Mouse (Mus musculus): ENCODE data around the gene Fam187b.

Gene Fam187b

DNA sequence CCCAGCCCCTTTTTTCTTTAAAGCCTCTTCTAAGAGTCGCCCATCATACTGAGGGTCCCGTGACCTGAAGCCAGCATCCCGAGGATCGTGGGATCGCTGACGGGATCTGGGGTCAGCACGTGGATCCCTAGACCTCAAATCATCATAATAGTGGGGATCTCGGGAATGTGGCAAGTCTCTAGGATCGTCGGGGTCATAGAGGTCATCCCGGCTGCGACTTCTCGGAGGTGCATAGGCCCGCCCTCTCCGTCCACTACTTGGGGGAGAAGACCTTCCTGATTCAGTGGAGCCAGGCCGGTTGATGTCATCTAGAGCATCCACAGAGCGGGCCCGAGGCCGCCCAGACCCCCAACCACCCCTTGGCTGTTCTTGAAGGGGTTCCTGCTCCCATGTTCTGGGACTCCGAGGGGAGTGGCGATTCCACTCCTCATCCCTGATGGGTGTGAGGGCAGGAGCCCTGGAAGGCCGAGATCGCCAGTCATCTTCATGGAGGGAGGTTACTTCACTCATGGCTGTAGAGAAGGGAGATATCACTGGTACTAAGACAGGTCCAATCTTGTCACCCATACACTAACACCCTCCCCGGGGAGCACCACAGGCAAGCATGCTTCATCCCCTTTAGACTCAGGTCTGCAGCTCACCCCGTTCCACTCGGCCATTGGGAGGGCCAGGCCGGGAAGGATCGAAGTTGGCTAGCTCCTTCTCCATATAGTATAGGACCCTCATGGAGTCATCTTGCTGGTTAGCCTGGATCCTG is 15.3 kb upstream of the Fam187b start:
- DNase-seq (ENCODE audit: low spot score in 2 of 2), result no peak

DNA sequence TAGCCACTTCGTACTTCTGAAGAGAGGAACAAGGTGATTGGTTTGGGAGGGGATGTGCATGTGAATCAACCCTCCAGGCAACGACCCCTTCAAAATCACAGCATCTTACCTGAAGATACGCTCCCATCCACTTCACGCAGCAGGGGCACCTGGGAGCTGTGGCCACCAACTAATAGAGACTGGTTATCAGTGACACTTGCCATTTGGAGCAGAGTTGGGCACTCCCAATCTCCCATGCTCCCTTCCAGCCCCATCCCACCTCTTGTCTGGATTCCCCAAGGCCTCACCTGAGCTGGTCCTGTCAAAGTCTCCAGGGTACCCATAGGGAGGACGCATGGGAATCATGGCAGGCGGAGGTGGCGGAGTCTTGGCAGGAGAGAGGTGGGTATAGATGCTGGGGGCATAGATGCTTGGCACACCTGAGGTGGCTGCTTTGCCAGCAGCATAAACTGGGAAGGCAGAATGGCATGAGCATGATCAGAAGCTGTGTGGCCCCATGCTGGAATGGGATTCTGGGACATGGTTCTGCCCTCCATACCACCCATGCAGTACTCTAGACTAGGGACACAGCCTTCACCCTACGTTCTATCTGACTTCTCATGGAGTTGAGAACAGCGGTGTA is 14.6 kb upstream of the Fam187b start:
- DNase-seq (ENCODE audit: low spot score in 2 of 2), result no peak

DNA sequence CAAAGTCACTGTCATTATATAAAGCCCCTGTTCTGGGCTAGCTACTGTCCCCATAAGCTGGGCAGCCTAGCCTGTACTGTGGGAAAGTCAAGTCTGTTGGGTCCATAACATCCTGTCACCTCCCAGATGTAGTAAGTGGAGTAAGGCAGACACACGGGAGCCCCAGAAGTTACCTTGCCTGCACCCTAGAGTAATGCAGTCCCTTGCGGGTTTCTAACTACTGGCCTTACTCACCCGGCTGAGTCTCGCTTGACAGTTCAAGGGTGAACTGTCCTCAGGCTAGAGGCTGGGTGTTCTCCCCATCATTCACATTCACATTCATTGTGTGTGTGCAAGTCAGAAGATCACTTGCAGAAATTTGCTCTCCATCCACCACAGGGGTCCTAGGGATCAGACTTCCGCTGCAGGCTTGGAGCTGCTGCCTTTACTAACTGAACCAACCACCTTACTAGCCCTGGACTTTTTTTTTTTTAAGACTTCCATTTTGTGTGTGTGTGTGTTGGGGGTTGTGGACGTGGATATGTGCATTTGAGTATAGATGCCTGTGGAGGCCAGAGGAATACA is 13.7 kb upstream of the Fam187b start:
- DNase-seq (ENCODE audit: low spot score in 2 of 2), result no peak

DNA sequence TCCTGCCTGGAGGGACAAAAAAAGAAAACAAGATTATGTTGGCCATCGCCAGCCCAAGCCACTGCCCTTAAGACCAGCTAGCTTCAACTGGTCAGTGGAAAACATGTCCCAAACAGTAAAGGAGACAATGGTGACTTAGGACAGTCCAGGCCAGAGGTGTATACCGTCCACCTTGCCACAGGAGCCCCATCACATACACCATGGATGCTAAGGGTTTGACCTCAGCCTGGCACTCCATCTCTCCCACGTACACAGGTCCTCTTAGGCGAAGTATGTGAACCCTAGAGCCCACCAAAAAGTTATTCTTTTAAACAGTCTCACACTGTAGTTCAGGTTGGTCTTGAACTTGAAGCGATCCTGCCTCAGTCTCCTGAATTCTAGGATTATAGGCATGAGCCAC is 10.7 kb upstream of the Fam187b start:
- DNase-seq (ENCODE audit: low spot score in 2 of 2), result no peak

DNA sequence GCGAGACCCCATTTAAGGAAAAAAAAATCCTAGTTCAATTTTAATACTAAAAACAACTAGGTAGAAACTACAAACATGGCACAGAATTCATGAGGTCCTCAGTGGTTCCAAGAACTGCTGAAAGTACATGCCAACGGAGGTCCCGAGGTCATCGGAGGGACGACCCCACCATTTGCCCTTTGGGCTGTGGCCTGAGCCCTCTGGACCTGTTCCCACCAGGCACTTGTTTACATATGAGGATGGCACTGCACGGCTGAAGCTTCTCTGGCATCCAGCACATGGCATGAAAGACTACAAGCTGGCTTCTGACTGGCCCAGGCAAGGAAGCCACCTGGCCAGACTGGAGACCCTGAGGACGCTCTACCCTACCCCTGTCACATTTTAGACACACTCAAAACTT is 9.2 kb upstream of the Fam187b start:
- DNase-seq (ENCODE audit: low spot score in 2 of 2), result no peak

DNA sequence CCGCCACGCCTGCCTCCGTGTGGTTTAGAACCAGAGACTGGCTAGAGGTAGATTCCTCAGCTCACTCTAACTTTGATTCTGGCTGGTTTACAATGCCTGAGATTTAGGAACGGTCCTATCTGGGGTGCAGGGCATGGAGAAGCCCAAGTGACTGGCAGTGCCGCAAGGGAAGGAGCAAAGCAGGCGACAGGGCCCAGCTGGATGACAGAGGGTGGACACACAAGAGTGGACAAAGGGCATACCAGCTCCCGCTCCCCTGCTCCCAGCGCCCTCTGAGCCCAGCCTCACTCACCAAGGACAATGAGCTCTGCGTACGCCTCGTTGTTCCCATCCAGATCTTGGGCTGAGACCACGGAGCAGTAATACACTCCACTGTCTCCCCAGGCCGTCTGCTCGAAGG is 7.9 kb upstream of the Fam187b start:
- DNase-seq (ENCODE audit: low spot score in 2 of 2), result no peak

DNA sequence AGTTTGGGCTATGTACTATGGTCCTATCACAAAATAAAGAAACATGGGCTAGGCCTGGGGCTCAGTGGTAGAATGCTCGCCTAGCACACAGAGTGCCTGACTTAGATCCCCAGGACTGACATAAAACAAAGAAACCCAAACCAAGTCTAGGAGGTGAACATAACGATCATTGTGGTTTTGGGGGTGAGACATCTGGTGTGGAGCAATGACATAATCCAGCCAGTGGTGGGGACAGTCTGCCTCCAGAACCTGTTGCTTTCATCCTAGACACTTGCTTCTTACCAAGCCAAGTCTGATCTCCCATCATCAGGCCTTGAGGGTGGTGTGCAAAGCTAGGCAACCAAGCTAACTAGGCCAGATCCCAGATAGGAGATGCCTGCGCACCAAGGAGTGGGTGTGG is 6.9 kb upstream of the Fam187b start:
- no peak for DNase-seq (ENCODE audit: low spot score in 2 of 2)

DNA sequence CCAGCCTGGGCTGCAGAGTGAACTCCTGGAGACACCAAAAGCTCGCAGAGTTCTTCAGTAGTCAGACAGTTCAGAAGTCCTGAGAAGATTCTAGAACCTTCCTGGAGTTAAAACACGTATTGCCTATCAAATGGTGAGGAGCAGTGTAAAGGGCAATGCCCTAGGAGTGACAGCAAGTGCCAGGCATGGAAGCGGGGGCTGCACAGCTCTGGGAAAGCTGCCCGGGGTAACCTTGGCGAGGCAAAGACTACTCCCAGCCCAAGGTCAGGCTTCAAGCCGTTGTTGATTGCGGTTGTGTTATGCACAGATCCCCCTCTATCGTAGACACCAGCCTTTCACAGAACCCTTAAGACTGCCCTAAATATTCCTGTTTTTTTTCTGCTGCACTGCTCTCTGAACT is 5.0 kb upstream of the Fam187b start:
- DNase-seq (ENCODE audit: low spot score in 2 of 2), result no peak

DNA sequence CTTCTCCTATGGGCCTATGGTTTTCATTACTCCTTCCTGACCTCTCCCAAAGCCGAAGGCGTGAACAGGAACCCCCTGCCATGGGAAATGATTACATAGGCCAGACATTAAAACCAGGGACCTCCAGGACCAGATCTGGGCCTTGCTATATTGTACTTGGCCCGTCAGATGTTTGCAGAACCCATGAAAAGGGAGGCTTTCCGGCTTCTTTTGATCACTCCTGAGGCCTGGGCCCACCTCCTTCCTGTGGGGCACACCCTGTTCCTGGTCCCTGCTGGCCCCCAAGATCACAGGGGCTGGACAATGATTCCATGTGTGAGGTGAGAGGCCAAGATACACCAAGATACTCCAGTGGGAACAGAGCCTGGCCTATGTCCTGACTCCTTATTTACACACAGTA is 4.4 kb upstream of the Fam187b start:
- peak in 1 of 2 experiments; percentile 36 for DNase-seq (ENCODE audit: low spot score in 2 of 2)

DNA sequence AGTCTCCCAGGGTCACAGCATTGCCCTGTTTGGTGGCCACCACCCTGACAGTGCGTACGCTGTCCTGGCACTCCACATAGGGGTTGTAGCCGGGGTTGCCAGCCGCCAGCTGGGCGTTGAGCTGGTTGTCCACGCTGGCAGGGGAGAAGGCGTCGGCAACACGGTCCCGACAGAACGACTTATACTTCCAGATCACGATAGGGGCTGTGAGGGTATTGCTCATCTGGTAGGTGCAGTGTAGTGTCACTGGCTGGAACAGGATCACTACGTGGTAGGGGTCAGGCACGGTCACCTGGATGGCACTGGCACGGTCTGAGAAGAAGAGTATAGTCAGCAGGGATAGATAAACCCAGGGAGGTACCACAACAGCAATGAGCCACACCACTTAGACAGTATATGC is 1.7 kb upstream of the Fam187b start:
- DNase-seq (ENCODE audit: low spot score in 2 of 2), result no peak

DNA sequence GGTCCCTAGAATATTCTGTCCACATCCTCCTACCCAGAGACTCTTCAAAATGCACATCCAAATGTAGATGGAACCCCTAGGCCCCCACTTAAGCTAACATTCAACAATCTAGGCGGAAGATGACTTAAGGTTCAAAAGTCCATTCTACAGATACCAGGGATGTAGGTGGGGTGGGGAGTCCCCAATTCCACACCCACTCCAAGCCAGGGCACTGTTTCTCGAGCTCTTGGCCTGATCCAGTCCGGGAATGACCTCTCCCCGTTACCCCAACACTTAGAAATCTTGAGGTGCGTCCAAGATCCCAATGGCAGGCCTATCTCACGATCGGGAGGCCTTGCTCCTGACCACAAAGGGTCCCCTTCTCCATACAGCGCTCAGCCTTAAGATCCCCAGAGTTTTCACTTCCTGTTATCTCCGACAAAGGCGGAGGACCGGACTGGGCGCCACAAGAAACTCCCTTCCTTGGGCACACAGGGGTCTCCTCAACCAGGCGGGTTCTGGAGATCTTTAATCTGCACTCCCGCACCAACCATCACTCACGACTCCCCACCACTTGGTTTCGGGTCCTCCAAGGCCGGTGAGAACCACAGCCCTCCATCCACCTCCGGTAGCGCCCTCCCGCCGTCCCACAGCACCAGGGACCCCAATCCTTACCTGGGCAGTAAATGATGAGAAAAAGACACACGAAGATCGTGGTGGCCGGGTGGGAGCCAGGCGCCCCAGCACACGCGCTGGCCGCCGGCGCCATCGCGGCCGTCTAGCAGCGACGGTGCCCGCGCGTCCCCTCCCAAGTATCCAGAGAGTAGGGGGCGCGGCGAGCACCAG is 952 bp upstream of the Fam187b start:
- DNase-seq (ENCODE audit: low spot score in 2 of 2), result no peak

DNA sequence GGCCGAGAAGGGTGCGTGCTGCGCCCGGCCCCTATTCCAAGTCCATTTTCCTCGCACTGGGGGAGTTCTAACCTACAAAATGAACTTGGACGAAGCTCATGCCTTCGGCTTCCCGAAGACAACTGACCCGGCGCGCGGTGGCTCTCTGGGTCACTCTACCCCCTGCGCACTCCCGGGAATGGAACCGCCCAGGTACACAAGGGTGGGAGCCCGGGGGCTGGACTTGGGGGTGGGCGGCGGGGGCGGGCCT is 414 bp upstream of the Fam187b start, which contains the start of gene Lsr:
TSS of gene Lsr (minus strand) at position 214 of the 250 bp plus-strand sequence.
- no peak for DNase-seq (ENCODE audit: low spot score in 2 of 2)

DNA sequence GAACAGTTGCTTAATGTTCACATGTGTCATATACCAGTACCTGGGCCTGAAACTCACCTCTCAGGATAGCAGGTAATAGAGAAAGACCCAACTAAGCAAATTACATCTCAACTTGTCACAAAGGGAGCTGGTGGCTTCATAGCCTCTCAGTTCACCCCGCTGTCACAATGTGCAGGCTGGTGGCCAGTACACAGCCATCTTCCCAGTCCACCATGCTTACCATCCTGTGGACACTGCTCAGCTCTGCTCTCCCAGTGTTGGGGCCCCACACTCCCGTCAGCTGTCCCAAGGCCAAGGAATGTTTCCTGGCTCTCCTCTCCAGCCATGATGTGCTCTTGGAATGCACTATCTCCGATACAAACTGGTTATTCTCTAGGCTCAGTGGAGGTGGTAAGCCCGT is 8.1 kb downstream of the Fam187b start:
- DNase-seq (ENCODE audit: low spot score in 2 of 2), result no peak

DNA sequence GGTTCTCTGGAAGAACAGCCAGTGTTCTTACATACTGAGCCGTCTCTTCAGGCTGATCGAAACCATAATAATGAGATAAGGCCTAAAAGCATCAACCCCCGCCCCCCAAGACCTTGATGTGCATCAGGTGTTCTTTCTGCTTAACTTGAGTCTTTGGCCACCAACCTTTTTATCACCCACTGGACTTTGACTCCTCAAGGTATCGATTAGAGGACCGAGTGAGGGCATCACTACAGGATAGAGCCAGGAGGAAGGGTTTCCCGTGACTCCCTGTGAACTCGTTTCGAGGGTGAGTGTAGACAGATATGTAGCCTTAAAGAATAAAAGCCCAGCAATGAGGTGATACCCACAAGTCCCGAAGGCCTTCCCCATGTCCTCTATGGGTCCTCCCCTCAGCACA is 11.8 kb downstream of the Fam187b start:
- DNase-seq (ENCODE audit: low spot score in 2 of 2), result no peak

DNA sequence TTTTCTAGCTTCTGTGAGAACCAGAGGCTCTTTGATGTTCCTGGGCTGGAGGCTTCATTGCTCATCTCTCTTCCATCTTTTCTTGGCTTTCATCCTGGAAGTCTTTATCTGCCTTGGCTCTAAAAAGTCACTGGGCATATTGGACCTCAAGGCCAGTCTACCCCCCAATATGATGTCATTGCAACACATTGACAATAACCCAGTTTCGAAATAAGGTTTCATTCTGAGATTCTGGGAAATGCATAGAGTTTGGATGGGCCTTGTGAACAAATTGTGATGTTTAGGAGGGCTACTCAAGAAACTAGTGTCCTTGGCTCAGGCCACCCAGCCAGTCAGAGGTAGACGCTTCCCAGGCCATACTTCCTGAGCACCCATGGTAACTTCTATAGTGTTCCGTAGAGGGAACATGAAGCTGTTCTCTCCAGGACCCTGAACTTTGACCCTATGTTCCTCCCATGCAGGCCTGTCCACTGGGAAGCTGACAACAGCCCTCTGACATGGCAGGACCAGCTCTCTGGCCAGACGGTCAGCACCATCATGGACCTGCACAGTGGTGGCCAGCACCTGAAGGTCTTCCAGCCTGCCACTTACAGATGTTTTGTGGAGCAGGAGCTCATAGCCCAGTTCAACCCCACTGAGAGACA is 15.1 kb downstream of the Fam187b start:
- no peak for DNase-seq (ENCODE audit: low spot score in 2 of 2)

DNA sequence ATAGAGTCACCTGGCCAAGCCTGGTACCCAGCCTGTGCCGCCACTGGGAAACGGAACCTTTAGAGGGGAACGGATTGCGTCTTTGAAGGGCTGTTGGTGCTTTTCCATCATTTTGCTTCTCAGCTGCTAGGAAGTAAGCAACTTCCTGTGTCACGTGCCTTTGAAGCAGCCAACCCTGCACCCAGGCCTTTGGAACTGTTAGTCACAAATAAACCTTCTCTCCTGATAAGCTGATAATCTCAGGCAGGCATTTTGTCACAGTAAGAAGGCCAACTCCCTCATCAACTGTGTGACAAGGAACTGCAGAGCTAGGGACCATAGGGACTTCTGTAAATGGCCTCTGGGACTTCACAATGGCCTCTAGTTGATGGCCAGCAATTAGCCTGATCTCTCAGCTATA is 18.6 kb downstream of the Fam187b start:
- DNase-seq (ENCODE audit: low spot score in 2 of 2), result no peak

DNA sequence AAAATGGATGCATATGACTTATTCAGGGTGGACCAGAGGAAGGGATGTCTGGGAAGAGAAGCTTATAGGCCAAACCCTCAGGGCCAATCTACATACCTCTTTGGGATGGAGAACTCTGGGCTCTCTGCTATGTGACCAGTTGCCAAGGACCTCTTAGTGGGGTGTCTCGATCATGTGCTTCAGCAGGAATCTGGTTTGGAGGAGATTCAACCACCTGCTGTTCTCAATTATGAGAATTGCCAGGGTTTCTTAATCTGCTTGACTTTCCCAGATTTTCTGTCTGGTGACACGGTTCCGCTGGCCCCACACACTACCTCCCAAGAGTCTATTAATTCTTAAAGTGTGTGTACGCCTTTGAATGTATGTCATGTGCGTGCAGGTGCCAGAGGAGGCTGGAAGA is 20.4 kb downstream of the Fam187b start:
- DNase-seq (ENCODE audit: low spot score in 2 of 2), result no peak

DNA sequence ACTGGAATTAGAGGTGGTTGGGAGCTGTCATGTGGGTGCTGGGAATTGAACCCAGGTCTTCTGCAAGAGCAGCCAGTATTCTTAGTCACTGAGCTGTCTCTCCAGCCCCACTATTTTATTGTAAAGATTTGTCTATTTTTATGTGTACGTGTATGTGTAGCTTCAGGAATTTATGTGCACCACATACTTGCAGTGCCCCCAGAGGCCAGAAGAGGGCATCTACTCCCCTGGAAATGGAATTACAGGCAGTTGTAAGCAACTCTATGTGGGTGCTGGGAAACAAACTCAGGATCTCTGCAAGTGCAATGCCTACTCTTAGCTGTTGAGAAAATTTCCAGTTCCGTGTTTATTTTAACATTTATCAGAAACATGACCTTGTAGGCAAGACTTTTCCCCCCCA is 22.9 kb downstream of the Fam187b start:
- no peak for DNase-seq (ENCODE audit: low spot score in 2 of 2)

DNA sequence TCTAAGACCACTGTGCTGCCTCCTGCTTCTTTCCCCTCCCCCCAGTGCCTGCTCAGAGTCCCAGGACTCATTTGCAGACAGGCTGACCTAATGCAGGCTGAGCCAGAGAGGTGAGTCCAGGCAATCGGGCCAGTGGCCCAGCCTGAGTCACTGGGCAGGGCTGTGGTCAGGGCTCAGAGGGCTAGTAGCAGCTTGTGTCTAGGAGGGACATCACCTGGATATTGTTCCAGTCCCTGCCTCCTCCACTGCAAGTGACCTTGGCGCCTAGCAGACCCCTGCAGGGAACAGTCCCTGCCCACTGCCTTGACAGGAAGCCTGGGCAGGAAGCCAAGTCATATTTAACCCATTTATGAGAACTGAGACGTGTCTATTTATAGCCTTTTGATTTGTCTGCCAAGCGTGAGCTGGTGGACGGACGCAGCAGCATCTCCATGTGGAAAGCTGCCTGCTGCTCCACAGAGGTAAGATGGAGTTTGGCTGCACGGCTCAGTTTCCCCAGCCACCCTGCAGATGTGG is 27.0 kb downstream of the Fam187b start:
- peak; percentile 74 to 82 for DNase-seq (ENCODE audit: low spot score in 2 of 2)

DNA sequence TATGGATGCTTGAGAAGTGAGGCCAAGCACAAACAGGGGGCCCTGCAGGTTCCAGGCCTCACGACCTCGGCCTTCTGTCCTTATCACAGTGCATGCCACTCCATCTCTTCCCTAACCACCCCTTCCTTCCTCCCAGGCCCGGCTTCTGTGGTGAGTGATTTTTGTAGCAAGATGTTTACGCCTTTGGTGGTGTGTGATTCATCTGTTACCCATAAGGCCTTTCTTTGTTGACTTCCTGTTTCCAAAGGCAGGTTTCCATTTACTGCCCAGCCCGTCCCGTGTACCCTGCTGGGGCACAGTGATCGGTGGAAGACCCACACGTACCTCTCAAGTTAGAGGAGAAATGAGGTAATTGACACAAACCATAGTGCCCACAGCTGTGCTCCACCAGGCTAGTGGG is 29.1 kb downstream of the Fam187b start:
- DNase-seq (ENCODE audit: low spot score in 2 of 2), result peak; percentile 44 to 67

DNA sequence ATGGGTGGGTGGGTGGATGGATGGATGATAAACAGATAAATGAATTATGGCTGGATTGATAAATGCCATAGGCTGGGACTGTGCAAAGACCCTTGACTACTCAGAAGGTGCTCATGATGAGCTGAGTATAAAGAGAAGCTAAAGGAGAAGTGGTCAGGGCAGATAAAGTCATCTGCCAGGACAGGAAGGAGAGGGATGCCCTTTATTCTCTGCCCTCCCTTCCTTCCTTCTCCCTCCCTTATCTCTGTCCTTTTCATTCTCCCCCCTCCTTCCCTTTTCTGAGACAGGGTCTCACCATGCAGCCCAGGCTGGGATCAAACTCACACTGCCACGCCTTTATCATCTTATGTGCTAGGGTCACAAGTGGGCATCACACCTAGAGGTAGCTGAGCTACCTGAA is 34.2 kb downstream of the Fam187b start:
- no peak for DNase-seq (ENCODE audit: low spot score in 2 of 2)

DNA sequence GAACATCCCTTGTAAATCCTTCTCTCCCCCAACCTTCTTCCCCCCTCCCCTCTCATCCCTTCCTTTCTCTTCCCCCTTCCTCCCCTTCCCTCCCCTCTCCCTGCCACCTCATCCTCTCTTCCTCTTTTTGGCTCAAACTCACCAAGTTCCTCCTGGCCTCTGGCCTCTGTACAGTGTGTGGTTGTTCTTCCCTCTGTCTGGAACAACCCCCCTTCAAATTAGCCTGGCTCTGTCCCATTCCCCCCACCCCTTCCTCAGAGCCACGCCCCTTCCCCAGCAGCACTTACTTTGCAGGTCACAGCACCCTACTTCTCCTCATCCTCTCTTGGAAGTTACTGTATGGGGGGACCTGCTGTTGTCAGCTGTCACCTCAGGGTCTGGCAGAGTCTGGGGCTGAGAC is 34.6 kb downstream of the Fam187b start:
- peak in 1 of 2 experiments; percentile 23 for DNase-seq (ENCODE audit: low spot score in 2 of 2)

Data from heart, adult 9 months (tissue).